Comparison of ENCODE assay signal across 13 mouse cellular contexts in genomic region chr10:58800996-58801433, GRCm38 (mm10). TPM values are rescaled to one million over a fixed set of nuclear protein-coding genes. Genes with fewer than 3 reads are reported as not detected.
A peak's percentile ranks its signal among the peaks of the same experiment; 100 is the strongest.
DNase-seq lines count a peak whose midpoint lies in the region; ATAC-seq lines count a peak whose summit lies in the region.
"Had no signal": no experiment of that assay in that cellular context is flagged by ENCODE, and none has a peak within 500 bp of the region (broad histone marks: within the 10 kb centered on the region; RNA-seq: fewer than 3 reads in every experiment).

No protein-coding gene starts in this region.

- H3K9me3 ChIP-seq in forebrain, embryonic 11.5 days (ENCODE audit: control insufficient read depth, low read length), result no peaks in the 10 kb centered on the region
- no peaks in the 10 kb centered on the region for H3K9me3 ChIP-seq in hindbrain, embryonic 15.5 days
- no peaks in the 10 kb centered on the region for H3K9me3 ChIP-seq in neural tube, embryonic 15.5 days (replicated peaks)
- H3K9me3 ChIP-seq: embryonic facial prominence, embryonic 12.5 days; heart, embryonic 13.5 days; liver, embryonic 12.5 days had no signal

- H3K4me1 ChIP-seq in forebrain, embryonic 11.5 days (replicated peaks; ENCODE audit: control insufficient read depth, insufficient read depth, low read length), result peaks cover 5% of the 10 kb centered on the region; the same call in 1 of the 2 replicates
- H3K4me1 ChIP-seq in hindbrain, embryonic 15.5 days (replicated peaks), result peaks cover 6% of the 10 kb centered on the region; the same call in 1 of the 2 replicates
- 0 out of 2 replicates have a peak, but pooled peaks cover 5% of the 10 kb centered on the region for H3K4me1 ChIP-seq in neural tube, embryonic 15.5 days
- H3K4me1 ChIP-seq: embryonic facial prominence, embryonic 12.5 days; liver, embryonic 12.5 days had no signal

- peak; percentile 19 for DNase-seq in layer of hippocampus, adult 9-11 months
- DNase-seq in layer of hippocampus, adult 9-10 months (ENCODE audit: low spot score), result no peak
- peak; percentile 71 for DNase-seq in forebrain, embryonic 11.5 days (ENCODE audit: low spot score)
- no peak for DNase-seq in urinary bladder, adult 18-20 months (ENCODE audit: low spot score in 2 of 2)
- DNase-seq in cerebellum, postnatal 36 days, result no peak
- DNase-seq: adrenal gland, adult 2 months had no signal

- 38% methylated on average over 21 of the region's 21 CpGs for WGBS in forebrain, embryonic 11.5 days
- WGBS in hindbrain, embryonic 15.5 days, result 35% methylated on average over 21 of the region's 21 CpGs
- 25% methylated on average over 21 of the region's 21 CpGs for WGBS in neural tube, embryonic 15.5 days

- H3K27ac ChIP-seq in forebrain, embryonic 11.5 days (ENCODE audit: low read depth, low read length), result no peak overlapping the region; the same call in 1 of the 2 replicates
- H3K27ac ChIP-seq in hindbrain, embryonic 15.5 days (replicated peaks), result no peak overlapping the region; the same call in 1 of the 2 replicates
- no peak overlapping the region for H3K27ac ChIP-seq in neural tube, embryonic 15.5 days (replicated peaks)
- H3K27ac ChIP-seq: embryonic facial prominence, embryonic 12.5 days; heart, embryonic 13.5 days; liver, embryonic 12.5 days had no signal

- peak overlapping the region; percentile 33; the same call in 1 of the 2 replicates for H3K4me2 ChIP-seq in forebrain, embryonic 11.5 days (ENCODE audit: low read depth, low read length, severe bottlenecking)
- peak overlapping the region; percentile 34 for H3K4me2 ChIP-seq in hindbrain, embryonic 15.5 days
- H3K4me2 ChIP-seq in neural tube, embryonic 15.5 days, result peak overlapping the region; percentile 37
- H3K4me2 ChIP-seq: embryonic facial prominence, embryonic 12.5 days; heart, embryonic 13.5 days; liver, embryonic 12.5 days had no signal

- H3K4me3 ChIP-seq in forebrain, embryonic 11.5 days (ENCODE audit: low read depth, low read length), result no peak overlapping the region
- no peak overlapping the region for H3K4me3 ChIP-seq in hindbrain, embryonic 15.5 days
- no peak overlapping the region for H3K4me3 ChIP-seq in neural tube, embryonic 15.5 days (replicated peaks)
- H3K4me3 ChIP-seq: embryonic facial prominence, embryonic 12.5 days; heart, embryonic 13.5 days; liver, embryonic 12.5 days had no signal

- peak; percentile 83 for ATAC-seq in forebrain, embryonic 11.5 days (replicated peaks; ENCODE audit: low FRiP score)
- ATAC-seq in hindbrain, embryonic 15.5 days (ENCODE audit: low FRiP score, low read depth), result no peak; the same call in 1 of the 2 replicates
- no peak for ATAC-seq in neural tube, embryonic 15.5 days (ENCODE audit: low FRiP score)
- ATAC-seq in monocyte, adult 5-6 weeks (replicated peaks; ENCODE audit: insufficient number of reproducible peaks, low FRiP score, low TSS enrichment, poor library complexity, severe bottlenecking), result no peak
- ATAC-seq: intestine, embryonic 16.5 days; liver, embryonic 12.5 days had no signal

- H3K27me3 ChIP-seq in forebrain, embryonic 11.5 days (ENCODE audit: control insufficient read depth, insufficient read depth, low read length), result no peaks in the 10 kb centered on the region
- H3K27me3 ChIP-seq in hindbrain, embryonic 15.5 days, result no peaks in the 10 kb centered on the region
- no peaks in the 10 kb centered on the region for H3K27me3 ChIP-seq in neural tube, embryonic 15.5 days (replicated peaks)
- H3K27me3 ChIP-seq: embryonic facial prominence, embryonic 12.5 days; liver, embryonic 12.5 days had no signal

- H3K36me3 ChIP-seq in forebrain, embryonic 11.5 days (ENCODE audit: control insufficient read depth, insufficient read depth, low read length), result no peaks in the 10 kb centered on the region
- H3K36me3 ChIP-seq in hindbrain, embryonic 15.5 days, result no peaks in the 10 kb centered on the region
- H3K36me3 ChIP-seq in neural tube, embryonic 15.5 days, result no peaks in the 10 kb centered on the region
- H3K36me3 ChIP-seq: embryonic facial prominence, embryonic 12.5 days; heart, embryonic 13.5 days; liver, embryonic 12.5 days had no signal

- H3K9ac ChIP-seq in forebrain, embryonic 11.5 days (ENCODE audit: low read length), result 0 out of 2 replicates have a peak overlapping the region, but pooled peaks have one; percentile 27
- no peak overlapping the region for H3K9ac ChIP-seq in hindbrain, embryonic 15.5 days
- H3K9ac ChIP-seq in neural tube, embryonic 15.5 days (replicated peaks), result no peak overlapping the region
- H3K9ac ChIP-seq: embryonic facial prominence, embryonic 12.5 days; heart, embryonic 13.5 days; liver, embryonic 12.5 days had no signal

RNA-seq across cellular contexts. Expression of gene Sh3rf3, which starts 12.1 kb away (rescaled TPM):
- 1.8 and 2.0 TPM in 2 replicates for polyA plus RNA-seq in forebrain, embryonic 11.5 days (2014; fragmentation: Nextera tagmentation; extraction: Ambion mirVana)
- 3.2 and 4.4 TPM in 2 replicates for polyA plus RNA-seq in hindbrain, embryonic 15.5 days (2015; fragmentation: Nextera tagmentation; extraction: Ambion mirVana)
- 3.3 and 3.6 TPM in 2 replicates for polyA plus RNA-seq in neural tube, embryonic 15.5 days (2015; fragmentation: Nextera tagmentation; extraction: Ambion mirVana)
- total RNA-seq in monocyte, adult 5-6 weeks (2017), result not detected in 3 replicates
- polyA plus RNA-seq: liver, embryonic 12.5 days had no signal

Comparison
In these comparisons a context has a peak if more than half of its experiments do, and no peak if none do; other contexts are left out.
1. DNase-seq: peak in layer of hippocampus, adult 9-11 months (single experiment) and forebrain, embryonic 11.5 days (single experiment); none in layer of hippocampus, adult 9-10 months (single experiment), urinary bladder, adult 18-20 months (0 of 2) and cerebellum, postnatal 36 days (0 of 2).
2. Peak in every context shown above with its lines, with median percentiles within 50 percentile points of each other: H3K4me2 ChIP-seq.